Mouse (Mus musculus): ENCODE results near the gene Sacs.
A peak's percentile ranks its signal among the peaks of the same experiment; 100 is the strongest.

Sacs gene

DNA sequence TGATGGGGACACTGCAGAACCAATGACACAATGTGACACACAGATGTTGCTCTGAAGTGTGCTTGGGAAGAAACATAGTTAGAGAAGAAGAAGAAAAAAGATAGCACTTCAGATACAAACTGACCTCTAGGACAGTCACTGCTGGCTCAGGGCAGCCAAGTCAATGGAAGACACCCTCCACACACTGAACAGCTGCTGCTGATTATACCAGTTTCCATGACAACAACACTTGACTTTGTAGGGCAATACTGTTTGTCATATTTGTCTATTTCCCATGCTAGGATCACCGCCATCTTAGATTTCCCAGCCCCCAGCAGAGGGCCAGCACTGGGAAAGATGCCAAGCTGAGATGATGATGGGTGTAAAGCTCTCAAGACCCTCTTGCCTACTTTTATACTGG, 22.7 kb downstream of the Sacs start:
- no peak for DNase-seq (ENCODE audit: low spot score in 2 of 2)

DNA sequence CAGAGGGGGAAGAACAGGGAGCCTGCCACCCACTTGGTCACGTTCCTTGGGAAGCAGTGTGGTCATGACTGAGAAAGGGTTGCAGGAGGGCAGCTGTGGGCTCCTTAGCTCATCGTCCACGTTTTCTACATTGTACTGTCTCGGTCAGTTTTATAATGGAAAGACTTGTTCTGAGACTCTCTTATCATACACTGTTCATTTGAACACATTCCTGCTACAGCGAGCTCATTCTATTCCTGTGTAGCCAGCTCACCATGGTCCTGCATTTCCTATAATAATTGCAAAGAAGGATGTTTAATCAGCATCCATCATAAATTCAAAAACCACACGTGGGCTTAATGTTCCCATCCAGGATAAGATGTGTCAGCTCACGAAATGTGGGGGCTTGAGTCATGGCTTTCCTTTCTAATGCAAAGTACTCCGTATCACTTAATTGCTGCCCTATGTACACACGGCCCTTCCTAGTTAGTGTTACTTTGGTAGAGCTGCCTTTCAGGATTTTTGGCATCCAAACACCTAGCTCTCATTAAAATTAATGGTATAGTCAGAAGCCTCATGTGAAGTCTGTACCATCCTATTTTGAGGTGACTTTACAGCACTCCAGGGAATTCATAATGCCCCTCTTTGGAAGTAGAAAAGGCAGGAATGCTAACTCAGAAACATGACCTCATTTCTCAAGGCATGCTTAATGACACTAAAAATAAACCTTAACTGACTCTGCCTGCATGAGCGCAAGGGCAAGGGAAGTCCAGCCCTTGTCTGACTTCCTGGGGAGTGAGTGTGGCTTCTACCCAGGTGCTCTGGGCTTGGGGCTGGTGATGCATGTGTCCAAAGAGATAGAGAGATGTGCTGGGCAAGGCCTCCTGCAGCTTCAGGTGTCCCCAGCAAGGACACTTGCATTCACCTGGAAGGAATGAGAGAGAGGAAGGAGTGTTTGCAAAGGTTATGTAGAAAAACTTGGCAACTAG, 23.4 kb downstream of the Sacs start:
- DNase-seq (ENCODE audit: low spot score in 2 of 2) = peak; percentile 58 to 68

- DNase-seq (ENCODE audit: low spot score in 2 of 2) = no peak
Observed at GRCm38 (mm10) chr14:61164461-61164860, 26.2 kb downstream of the Sacs start.

- DNase-seq (ENCODE audit: low spot score in 2 of 2) = no peak
Observed at GRCm38 (mm10) chr14:61165929-61166328, 27.7 kb downstream of the Sacs start.

GRCm38 (mm10) chr14:61171261-61171970, 33.2 kb downstream of the Sacs start:
- DNase-seq (ENCODE audit: low spot score in 2 of 2) = no peak

DNA sequence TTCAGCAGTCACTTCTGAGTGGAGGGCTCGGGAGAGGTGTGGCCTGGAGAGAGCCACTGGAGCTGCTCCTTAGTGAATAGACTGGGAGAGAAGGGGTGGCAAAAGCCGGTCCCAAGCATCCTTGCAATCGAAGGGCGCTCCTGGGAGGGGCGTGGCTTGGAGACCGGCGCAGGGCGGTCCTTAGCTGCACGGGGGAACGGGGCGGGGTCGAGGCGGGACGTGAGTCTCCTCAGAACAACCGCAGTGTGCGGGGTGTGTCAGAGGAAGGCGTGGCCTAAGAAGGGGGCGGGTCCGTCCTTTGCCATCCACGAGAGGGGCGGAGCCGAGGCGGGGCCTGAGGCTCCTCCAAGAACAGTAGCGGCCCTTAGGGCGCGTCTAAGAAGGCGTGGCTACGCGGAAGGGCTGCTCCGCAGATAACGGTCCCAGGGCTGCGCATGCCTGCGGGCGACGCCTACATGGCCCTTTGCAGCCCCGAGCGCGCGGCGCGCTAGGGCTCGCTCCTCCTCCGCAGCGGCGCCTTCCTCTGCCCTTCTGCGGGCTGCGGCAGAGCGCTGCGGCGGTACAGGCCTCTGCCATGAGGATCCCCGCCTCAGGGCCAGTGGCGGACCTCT, 34.4 kb downstream of the Sacs start:
- peak; percentile 99 to 100 for DNase-seq (ENCODE audit: low spot score in 2 of 2)

DNA sequence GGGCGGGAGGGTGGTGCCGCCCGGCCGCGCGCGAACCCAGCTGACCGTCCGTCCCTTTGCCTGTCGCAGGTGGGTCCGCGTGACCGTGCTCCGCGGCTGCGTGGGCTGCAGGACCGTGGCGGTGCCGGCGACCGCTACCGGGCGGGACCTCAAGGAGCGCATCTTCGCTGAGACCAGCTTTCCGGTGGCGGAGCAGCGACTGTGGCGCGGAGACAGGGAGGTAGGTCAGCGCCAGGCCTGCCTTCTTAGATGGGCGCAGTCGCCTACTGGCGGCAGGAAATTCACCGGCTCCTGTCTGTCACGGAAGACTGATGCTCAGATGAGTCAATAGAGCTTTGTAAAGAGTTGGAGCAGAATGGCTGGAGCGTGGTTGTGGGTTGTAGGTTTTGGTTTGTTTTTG, 35.0 kb downstream of the Sacs start:
- DNase-seq (ENCODE audit: low spot score in 2 of 2) = no peak

DNA sequence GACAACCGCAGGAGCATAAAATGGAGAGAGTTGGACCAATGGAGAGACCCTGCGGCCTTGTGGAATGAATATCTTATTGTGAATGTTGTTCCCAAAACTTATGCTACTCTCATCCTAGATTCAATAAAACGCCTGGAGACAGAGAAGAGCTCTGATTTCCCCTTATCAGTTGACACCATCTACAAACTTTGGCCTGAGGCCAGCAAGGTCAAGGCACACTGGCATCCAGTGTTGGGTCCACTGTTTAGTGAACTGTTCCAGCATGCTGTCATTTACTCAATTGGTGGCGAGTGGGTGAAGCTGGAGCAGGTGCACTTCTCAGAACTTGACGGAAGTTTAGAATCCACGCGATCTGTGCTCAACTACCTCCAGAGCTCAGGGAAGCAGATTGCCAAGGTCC, 53.6 kb downstream of the Sacs start:
- no peak for DNase-seq (ENCODE audit: low spot score in 2 of 2)

GRCm38 (mm10) chr14:61192326-61192725, 54.1 kb downstream of the Sacs start:
- DNase-seq (ENCODE audit: low spot score in 2 of 2) = no peak

GRCm38 (mm10) chr14:61194416-61194815, 56.2 kb downstream of the Sacs start:
- no peak for DNase-seq (ENCODE audit: low spot score in 2 of 2)

DNA sequence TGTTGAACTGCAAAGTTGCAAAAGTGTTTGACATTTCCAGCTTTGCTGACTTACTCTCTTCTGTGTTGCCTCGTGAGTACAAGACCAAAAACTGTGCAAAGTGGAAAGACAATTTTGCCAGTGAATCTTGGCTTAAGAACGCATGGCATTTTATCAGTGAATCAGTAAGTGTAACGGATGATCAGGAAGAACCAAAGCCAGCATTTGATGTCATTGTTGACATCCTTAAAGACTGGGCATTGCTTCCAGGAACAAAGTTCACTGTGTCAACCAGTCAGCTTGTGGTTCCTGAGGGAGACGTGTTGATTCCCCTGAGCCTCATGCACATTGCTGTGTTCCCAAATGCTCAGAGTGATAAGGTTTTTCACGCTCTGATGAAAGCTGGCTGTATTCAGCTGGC, 71.9 kb downstream of the Sacs start:
- no peak for DNase-seq (ENCODE audit: low spot score in 2 of 2)

GRCm38 (mm10) chr14:61211754-61212153, 73.5 kb downstream of the Sacs start:
- DNase-seq (ENCODE audit: low spot score in 2 of 2) = no peak

DNA sequence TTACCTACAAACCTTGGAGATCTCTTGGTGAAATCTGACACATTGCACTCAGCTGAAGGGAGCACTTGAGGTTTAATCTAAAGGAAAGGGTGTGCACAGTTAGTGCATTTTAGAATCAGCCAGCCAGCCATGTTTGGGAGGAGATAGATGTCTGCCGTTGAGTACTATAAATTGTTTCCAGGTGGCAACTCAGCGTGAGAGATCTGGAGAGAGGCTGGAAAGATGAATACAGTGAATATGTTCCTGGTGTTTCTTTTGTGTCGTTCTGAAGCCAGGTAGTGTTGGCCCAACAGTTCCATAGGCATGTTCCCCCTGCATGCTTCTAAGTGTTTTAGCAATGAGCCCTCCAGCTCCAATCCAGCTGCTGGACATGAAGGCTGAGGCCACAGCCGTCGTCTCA, 82.9 kb downstream of the Sacs start:
- no peak for DNase-seq (ENCODE audit: low spot score in 2 of 2)

GRCm38 (mm10) chr14:61222506-61222905, 84.2 kb downstream of the Sacs start:
- DNase-seq (ENCODE audit: low spot score in 2 of 2) = no peak

DNA sequence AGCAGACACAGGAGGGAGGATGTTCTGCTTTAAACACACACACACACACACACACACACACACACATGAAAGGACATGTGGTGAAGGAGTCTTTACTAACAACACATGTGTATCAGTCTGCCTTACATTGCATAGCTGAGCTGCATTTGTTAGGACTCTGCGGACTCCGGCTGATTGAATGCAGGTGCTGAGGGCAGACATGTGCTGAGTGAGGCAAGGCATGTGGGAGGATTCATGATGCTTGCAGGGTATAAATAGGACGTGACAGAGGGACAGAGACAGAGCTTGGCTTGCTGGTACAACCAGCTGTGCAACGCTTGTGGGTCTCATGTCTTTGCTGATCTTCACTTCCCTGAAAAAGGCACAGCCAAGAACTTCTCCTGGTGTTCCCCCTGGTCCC, 85.5 kb downstream of the Sacs start:
- no peak for DNase-seq (ENCODE audit: low spot score in 2 of 2)

DNA sequence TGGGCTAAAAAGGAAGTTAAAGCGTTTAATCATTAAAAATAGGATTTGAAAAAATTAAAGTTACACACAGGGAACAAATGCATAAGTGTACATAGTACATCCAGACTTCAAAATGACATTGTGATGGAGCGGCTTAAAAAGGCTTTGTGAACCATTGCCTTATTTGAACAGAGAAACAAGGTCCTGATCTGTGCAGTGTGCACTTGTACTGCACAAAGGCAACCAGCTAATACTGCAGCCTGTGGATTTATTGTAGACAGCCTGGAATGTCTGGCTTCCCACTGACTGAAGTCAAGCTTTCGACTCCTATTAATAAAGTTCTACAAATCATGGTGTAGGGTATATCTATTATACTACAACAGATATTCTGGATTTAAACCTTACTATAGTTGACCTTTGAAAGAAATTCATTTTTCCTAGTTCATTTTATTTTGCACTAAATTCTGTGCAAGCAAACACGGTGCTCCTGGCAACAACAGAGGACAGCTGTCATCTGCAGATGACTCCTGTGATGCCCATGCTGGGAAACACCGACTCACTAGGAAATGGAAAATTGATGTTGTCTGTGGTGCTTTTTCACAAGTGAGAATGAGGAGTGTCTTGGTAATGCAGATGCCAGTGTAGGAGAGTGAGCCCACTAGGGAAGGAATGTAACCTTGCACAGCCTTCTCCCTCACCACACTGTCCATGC, 86.3 kb downstream of the Sacs start:
- no peak for DNase-seq (ENCODE audit: low spot score in 2 of 2)

DNA sequence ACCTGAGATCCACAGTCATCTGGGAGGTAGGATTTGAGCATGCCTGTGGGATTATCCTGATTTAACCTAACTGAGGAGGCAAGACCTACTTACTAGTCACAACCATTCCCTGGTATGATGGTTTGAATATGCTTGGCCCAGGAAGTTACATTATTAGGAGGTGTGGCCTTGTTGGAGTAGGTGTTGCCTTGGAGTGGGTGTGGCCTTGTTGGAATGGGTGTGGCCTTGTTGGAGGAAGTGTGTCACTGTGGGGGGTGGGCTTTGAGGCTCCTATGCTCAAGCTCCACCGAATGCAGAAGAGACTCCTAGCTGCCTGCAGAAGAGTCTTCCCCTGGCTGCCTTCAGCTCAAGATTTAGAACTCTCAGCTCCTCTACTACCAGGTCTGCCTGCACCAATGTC, 87.9 kb downstream of the Sacs start:
- no peak for DNase-seq (ENCODE audit: low spot score in 2 of 2)

DNA sequence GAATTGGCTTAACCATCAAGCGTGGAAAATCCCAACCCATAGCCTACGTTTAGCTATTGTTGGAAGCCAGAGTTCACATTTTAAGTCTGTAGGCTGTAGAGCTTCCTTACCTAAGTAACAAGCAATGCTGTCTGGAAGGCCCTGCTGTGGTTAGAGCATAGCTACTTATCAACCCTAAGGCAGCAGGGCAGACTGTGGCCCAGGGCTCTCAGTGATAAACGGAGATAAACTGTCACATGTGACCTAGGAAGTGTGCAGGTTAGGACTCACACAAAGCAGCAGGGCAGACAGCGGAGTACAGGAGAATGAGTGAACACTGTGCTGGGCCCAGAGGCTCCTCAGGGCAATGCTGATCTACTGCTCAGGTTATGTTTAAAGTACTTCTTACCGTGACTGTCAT, 91.5 kb downstream of the Sacs start:
- no peak for DNase-seq (ENCODE audit: low spot score in 2 of 2)

- DNase-seq (ENCODE audit: low spot score in 2 of 2) = no peak
Observed at GRCm38 (mm10) chr14:61230179-61230578, 91.9 kb downstream of the Sacs start.

DNA sequence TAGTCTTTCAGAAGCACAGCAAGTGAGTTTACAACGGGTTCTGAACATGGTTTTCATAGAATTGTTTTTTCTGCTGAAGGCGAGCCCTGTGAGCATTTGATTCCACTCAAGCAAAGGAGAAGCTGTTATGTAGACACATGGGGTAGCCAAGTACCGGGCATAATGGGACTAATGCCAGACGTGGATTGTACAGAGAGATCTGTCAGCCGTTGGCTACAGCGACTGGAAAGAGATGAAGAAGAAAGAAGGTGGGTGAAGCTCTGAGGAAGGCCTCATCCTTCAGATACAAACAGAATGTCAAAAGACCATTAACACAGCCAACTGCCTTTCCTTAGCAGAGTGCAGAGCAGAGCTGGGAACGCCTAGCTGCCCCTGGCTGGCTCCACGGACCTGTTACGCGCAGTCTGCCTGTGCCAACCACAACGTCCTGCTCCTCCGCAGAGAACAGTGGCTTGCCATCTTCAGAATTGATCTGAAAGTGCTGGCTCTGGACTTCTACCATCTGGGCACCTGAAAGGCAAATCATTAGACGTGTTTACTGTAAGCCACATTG, 93.8 kb downstream of the Sacs start:
- no peak for DNase-seq (ENCODE audit: low spot score in 2 of 2)

- DNase-seq (ENCODE audit: low spot score in 2 of 2) = no peak
Observed at GRCm38 (mm10) chr14:61235846-61236474, 97.7 kb downstream of the Sacs start.

Data from heart, adult 9 months (tissue).